Mouse (Mus musculus): Measurements from ENCODE around the gene Cdkl2. TPM values are rescaled to one million over a fixed set of nuclear protein-coding genes. Genes with fewer than 3 reads are reported as not detected.

Gene Cdkl2
- total and polyA plus RNA-seq, 3 experiments: 0.51 to 1.0 (median 0.54) TPM

DNA sequence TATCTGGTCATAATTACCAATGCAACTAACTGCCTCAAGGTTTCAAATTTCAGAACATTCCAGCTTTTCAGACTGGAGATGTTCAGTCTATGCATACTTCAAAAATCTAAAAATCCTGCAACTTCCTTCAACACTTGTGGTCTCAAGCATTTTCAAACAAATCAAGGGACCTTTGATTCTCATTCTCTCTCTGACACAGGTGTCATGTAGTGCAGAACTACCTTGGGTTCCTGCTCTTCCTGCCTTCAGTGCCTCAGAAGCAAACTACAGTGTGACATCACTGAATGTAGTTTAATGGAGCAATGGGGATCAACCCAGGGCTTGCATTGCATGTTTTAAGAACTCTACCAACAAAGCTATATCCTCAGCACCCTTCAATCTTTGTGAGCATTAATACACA is 35.1 kb upstream of the Cdkl2 start:
- no peak overlapping the region for H3K9ac ChIP-seq (ENCODE audit: insufficient read depth, low read depth)
- no peak overlapping the region for H3K27ac ChIP-seq (ENCODE audit: insufficient read depth, low read depth)
- TF ChIP-seq POLR2A (IDR thresholded peaks at IDR 0.05; ENCODE audit: low read depth, low read length) (no peak), TBP (conservative IDR thresholded peaks at IDR 0.05; ENCODE audit: low read depth, low read length) (no peak), JUND (conservative IDR thresholded peaks at IDR 0.05; ENCODE audit: low read depth, low read length) (no peak), UBTF (IDR thresholded peaks at IDR 0.05; ENCODE audit: low read depth, low read length) (no peak), RCOR1 (conservative IDR thresholded peaks at IDR 0.05; ENCODE audit: low read depth, low read length) (no peak)
- no peaks in the 10 kb centered on the region for H3K27me3 ChIP-seq (replicated peaks)
- no peak overlapping the region for H3K4me3 ChIP-seq (replicated peaks in 1 of 3; ENCODE audit: low read depth in 2 of 3, low read length in 2 of 3, poor library complexity in 1 of 3)
- peaks cover 0 to 31% of the 10 kb centered on the region in 2 experiments for H3K36me3 ChIP-seq (replicated peaks in 1 of 2; ENCODE audit: control insufficient read depth in 1 of 2, insufficient read depth in 1 of 2, low read length in 1 of 2)
- in situ Hi-C loops (cut with MboI; ENCODE audit: low pct_ligation_motif_present, low pct_unique_long_range_greater_than_20kb, low sequenced_read_pairs): no loop called here
- peaks cover 87% of the 10 kb centered on the region for H3K79me2 ChIP-seq (replicated peaks; ENCODE audit: control insufficient read depth, extremely low read depth, insufficient read depth, poor library complexity, severe bottlenecking)
- no peak overlapping the region for H3K4me2 ChIP-seq (ENCODE audit: insufficient read depth, low read depth, poor library complexity, severe bottlenecking)
- DNase-seq (ENCODE audit: extremely low read depth): no peak
- dilution Hi-C loops (cut with MboI; ENCODE audit: extremely low pct_ligation_motif_present, extremely low pct_unique_long_range_greater_than_20kb, low sequenced_read_pairs): no loop called here
- H3K9me3 ChIP-seq (replicated peaks; ENCODE audit: low read length): no peaks in the 10 kb centered on the region
- H3K4me1 ChIP-seq (ENCODE audit: control insufficient read depth in 1 of 2, insufficient read depth in 2 of 2): peaks cover 4 to 36% of the 10 kb centered on the region in 2 experiments; a peak in 3 of 4 replicates

GRCm38 (mm10) chr5:92076273-92076672 is 32.6 kb upstream of the Cdkl2 start:
- Histone ChIP-seq H3K27ac (ENCODE audit: insufficient read depth, low read depth) (no peak overlapping the region), H3K9me3 (replicated peaks; ENCODE audit: low read length) (no peaks in the 10 kb centered on the region), H3K4me3 (replicated peaks in 1 of 3; ENCODE audit: low read depth in 2 of 3, low read length in 2 of 3, poor library complexity in 1 of 3) (no peak overlapping the region), H3K79me2 (replicated peaks; ENCODE audit: control insufficient read depth, extremely low read depth, insufficient read depth, poor library complexity, severe bottlenecking) (peaks cover 95% of the 10 kb centered on the region), H3K4me1 (ENCODE audit: control insufficient read depth in 1 of 2, insufficient read depth in 2 of 2) (peaks cover under 1 to 27% of the 10 kb centered on the region in 2 experiments; a peak in 3 of 4 replicates), H3K27me3 (replicated peaks) (no peaks in the 10 kb centered on the region), H3K9ac (ENCODE audit: insufficient read depth, low read depth) (no peak overlapping the region), H3K36me3 (replicated peaks in 1 of 2; ENCODE audit: control insufficient read depth in 1 of 2, insufficient read depth in 1 of 2, low read length in 1 of 2) (peaks cover 12 to 52% of the 10 kb centered on the region in 2 experiments), H3K4me2 (ENCODE audit: insufficient read depth, low read depth, poor library complexity, severe bottlenecking) (no peak overlapping the region)
- dilution Hi-C loops (cut with MboI; ENCODE audit: extremely low pct_ligation_motif_present, extremely low pct_unique_long_range_greater_than_20kb, low sequenced_read_pairs) (no loop called here), in situ Hi-C loops (cut with MboI; ENCODE audit: low pct_ligation_motif_present, low pct_unique_long_range_greater_than_20kb, low sequenced_read_pairs) (no loop called here)
- DNase-seq (ENCODE audit: extremely low read depth): no peak
- TF ChIP-seq CTCF (conservative IDR thresholded peaks at IDR 0.05 in 1 of 2, IDR thresholded peaks at IDR 0.05 in 1 of 2; ENCODE audit: low read depth in 2 of 2, low read length in 2 of 2): peak in 1 of 2 experiments; percentile 35; a peak in 2 of 4 replicates
- no peak for TF ChIP-seq IRF4 (IDR thresholded peaks at IDR 0.05; ENCODE audit: low read depth, low read length)
- TF ChIP-seq NRF1 (IDR thresholded peaks at IDR 0.05; ENCODE audit: low read depth, low read length): no peak
- no peak for TF ChIP-seq USF2 (conservative IDR thresholded peaks at IDR 0.05; ENCODE audit: low read depth, low read length)
- TF ChIP-seq ETS1 (conservative IDR thresholded peaks at IDR 0.05; ENCODE audit: low read depth, low read length): no peak
- TF ChIP-seq CHD2 (IDR thresholded peaks at IDR 0.05; ENCODE audit: low read length): no peak

DNA sequence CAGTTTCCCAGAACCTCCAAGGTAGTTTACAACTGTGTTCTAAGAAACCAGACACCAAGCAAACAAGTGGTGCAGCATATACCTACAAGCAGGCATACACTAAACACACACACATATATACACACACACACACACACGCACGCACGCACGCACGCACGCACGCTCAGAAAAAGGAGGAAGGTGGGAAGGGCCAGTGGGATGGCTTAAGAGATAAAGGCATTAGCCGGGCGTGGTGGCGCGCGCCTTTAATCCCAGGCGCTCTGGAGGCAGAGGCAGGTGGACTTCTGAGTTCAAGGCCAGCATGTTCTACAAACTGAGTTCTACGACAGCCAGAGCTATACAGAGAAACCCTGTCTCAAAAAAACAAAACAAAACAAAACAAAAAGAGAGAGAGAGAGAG is 30.4 kb upstream of the Cdkl2 start:
- no peak overlapping the region for H3K9ac ChIP-seq (ENCODE audit: insufficient read depth, low read depth)
- H3K9me3 ChIP-seq (replicated peaks; ENCODE audit: low read length): no peaks in the 10 kb centered on the region
- peaks cover 14 to 59% of the 10 kb centered on the region in 2 experiments for H3K36me3 ChIP-seq (replicated peaks in 1 of 2; ENCODE audit: control insufficient read depth in 1 of 2, insufficient read depth in 1 of 2, low read length in 1 of 2)
- no peak overlapping the region for H3K4me2 ChIP-seq (ENCODE audit: insufficient read depth, low read depth, poor library complexity, severe bottlenecking)
- H3K4me3 ChIP-seq (replicated peaks in 1 of 3; ENCODE audit: low read depth in 2 of 3, low read length in 2 of 3, poor library complexity in 1 of 3): no peak overlapping the region
- H3K27ac ChIP-seq (ENCODE audit: insufficient read depth, low read depth): no peak overlapping the region
- dilution Hi-C loops (cut with MboI; ENCODE audit: extremely low pct_ligation_motif_present, extremely low pct_unique_long_range_greater_than_20kb, low sequenced_read_pairs) (no loop called here), in situ Hi-C loops (cut with MboI; ENCODE audit: low pct_ligation_motif_present, low pct_unique_long_range_greater_than_20kb, low sequenced_read_pairs) (no loop called here)
- no peak for TF ChIP-seq ELF1 (IDR thresholded peaks at IDR 0.05; ENCODE audit: low read depth, low read length)
- no peak for TF ChIP-seq HCFC1 (IDR thresholded peaks at IDR 0.05; ENCODE audit: low read depth, low read length)
- TF ChIP-seq BHLHE40 (IDR thresholded peaks at IDR 0.05; ENCODE audit: low read depth, low read length): no peak
- no peak for TF ChIP-seq MAX (IDR thresholded peaks at IDR 0.05; ENCODE audit: low read length)
- no peak for TF ChIP-seq POLR2AphosphoS2 (IDR thresholded peaks at IDR 0.05; ENCODE audit: low read depth, low read length)
- TF ChIP-seq EP300 (IDR thresholded peaks at IDR 0.05; ENCODE audit: low read length): no peak
- TF ChIP-seq MYC (IDR thresholded peaks at IDR 0.05; ENCODE audit: low read depth, low read length): no peak
- TF ChIP-seq ZC3H11A (IDR thresholded peaks at IDR 0.05; ENCODE audit: low read depth, low read length): no peak
- no peak for TF ChIP-seq IRF4 (IDR thresholded peaks at IDR 0.05; ENCODE audit: low read depth, low read length)
- no peak for TF ChIP-seq MAZ (IDR thresholded peaks at IDR 0.05; ENCODE audit: low read depth, low read length)
- no peak for TF ChIP-seq ETS1 (conservative IDR thresholded peaks at IDR 0.05; ENCODE audit: low read depth, low read length)
- TF ChIP-seq UBTF (IDR thresholded peaks at IDR 0.05; ENCODE audit: low read depth, low read length): no peak
- peaks cover 81% of the 10 kb centered on the region for H3K79me2 ChIP-seq (replicated peaks; ENCODE audit: control insufficient read depth, extremely low read depth, insufficient read depth, poor library complexity, severe bottlenecking)
- H3K27me3 ChIP-seq (replicated peaks): no peaks in the 10 kb centered on the region
- peaks cover 0 to 8% of the 10 kb centered on the region in 2 experiments; a peak in 2 of 4 replicates for H3K4me1 ChIP-seq (ENCODE audit: control insufficient read depth in 1 of 2, insufficient read depth in 2 of 2)
- no peak for DNase-seq (ENCODE audit: extremely low read depth)
